In genomic region chr12:12681101-12681500, GRCm38 (mm10) we compare ENCODE assay signal across 10 mouse cellular contexts.
DNase-seq lines count a peak whose midpoint lies in the region; ATAC-seq lines count a peak whose summit lies in the region.
"Had no signal": no experiment of that assay in that cellular context is flagged by ENCODE, and none has a peak within 500 bp of the region (broad histone marks: within the 10 kb centered on the region; RNA-seq: fewer than 3 reads in every experiment).

No protein-coding gene starts in this region.

- no peak for ATAC-seq in kidney, embryonic 16.5 days (ENCODE audit: low FRiP score, low TSS enrichment)
- no peak for ATAC-seq in embryonic facial prominence, embryonic 13.5 days (ENCODE audit: insufficient number of reproducible peaks, insufficient read depth, low FRiP score, low TSS enrichment, low read depth)
- no peak for ATAC-seq in intestine, embryonic 15.5 days
- ATAC-seq in neural tube, embryonic 15.5 days (ENCODE audit: low FRiP score) = peak; percentile 45; the same call in 1 of the 2 replicates
- no peak for ATAC-seq in megakaryocyte, adult 5-6 weeks (ENCODE audit: poor library complexity, severe bottlenecking)

- no peak overlapping the region for H3K27ac ChIP-seq in kidney, embryonic 16.5 days (ENCODE audit: low read length)
- peak overlapping the region; percentile 60; the same call in 1 of the 2 replicates for H3K27ac ChIP-seq in embryonic facial prominence, embryonic 13.5 days
- no peak overlapping the region for H3K27ac ChIP-seq in intestine, embryonic 15.5 days
- H3K27ac ChIP-seq in neural tube, embryonic 15.5 days (replicated peaks) = peak overlapping the region; percentile 87
- H3K27ac ChIP-seq: gastrocnemius, adult 2 months; liver, embryonic 13.5 days had no signal

- no peaks in the 10 kb centered on the region for H3K36me3 ChIP-seq in kidney, embryonic 16.5 days (ENCODE audit: insufficient read depth, low read length)
- no peaks in the 10 kb centered on the region for H3K36me3 ChIP-seq in embryonic facial prominence, embryonic 13.5 days
- H3K36me3 ChIP-seq in intestine, embryonic 15.5 days = no peaks in the 10 kb centered on the region
- no peaks in the 10 kb centered on the region for H3K36me3 ChIP-seq in neural tube, embryonic 15.5 days
- H3K36me3 ChIP-seq: liver, embryonic 13.5 days had no signal

- H3K4me2 ChIP-seq in kidney, embryonic 16.5 days (replicated peaks; ENCODE audit: low read depth, low read length) = peak overlapping the region; percentile 41
- peak overlapping the region; percentile 64 for H3K4me2 ChIP-seq in embryonic facial prominence, embryonic 13.5 days
- peak overlapping the region; percentile 48 for H3K4me2 ChIP-seq in intestine, embryonic 15.5 days (replicated peaks)
- peak overlapping the region; percentile 48 for H3K4me2 ChIP-seq in neural tube, embryonic 15.5 days
- H3K4me2 ChIP-seq: liver, embryonic 13.5 days had no signal

- H3K9me3 ChIP-seq in kidney, embryonic 16.5 days (ENCODE audit: low read length) = no peaks in the 10 kb centered on the region
- no peaks in the 10 kb centered on the region for H3K9me3 ChIP-seq in embryonic facial prominence, embryonic 13.5 days
- no peaks in the 10 kb centered on the region for H3K9me3 ChIP-seq in intestine, embryonic 15.5 days
- no peaks in the 10 kb centered on the region for H3K9me3 ChIP-seq in neural tube, embryonic 15.5 days (replicated peaks)
- H3K9me3 ChIP-seq: liver, embryonic 13.5 days had no signal

- H3K4me3 ChIP-seq in kidney, embryonic 16.5 days (ENCODE audit: low read length) = peak overlapping the region; percentile 30
- H3K4me3 ChIP-seq in embryonic facial prominence, embryonic 13.5 days = peak overlapping the region; percentile 35
- no peak overlapping the region for H3K4me3 ChIP-seq in intestine, embryonic 15.5 days (replicated peaks)
- H3K4me3 ChIP-seq in neural tube, embryonic 15.5 days (replicated peaks) = peak overlapping the region; percentile 18
- H3K4me3 ChIP-seq: gastrocnemius, adult 2 months; liver, embryonic 13.5 days had no signal

- peaks cover 30% of the 10 kb centered on the region for H3K4me1 ChIP-seq in kidney, embryonic 16.5 days (ENCODE audit: insufficient read depth, low read length)
- peaks cover 42% of the 10 kb centered on the region for H3K4me1 ChIP-seq in embryonic facial prominence, embryonic 13.5 days
- H3K4me1 ChIP-seq in intestine, embryonic 15.5 days (replicated peaks) = peaks cover 24% of the 10 kb centered on the region
- H3K4me1 ChIP-seq in neural tube, embryonic 15.5 days = peaks cover 47% of the 10 kb centered on the region
- H3K4me1 ChIP-seq: liver, embryonic 13.5 days had no signal

- no peak for DNase-seq in kidney, adult 11 months
- DNase-seq in adrenal gland, adult 18-20 months (ENCODE audit: low spot score in 2 of 2) = no peak
- DNase-seq in cerebellum, postnatal 25 days = no peak
- DNase-seq: gastrocnemius, adult 2 months; liver, embryonic 13.5 days had no signal

- H3K9ac ChIP-seq in kidney, embryonic 16.5 days (replicated peaks; ENCODE audit: low read length) = peak overlapping the region; percentile 39
- H3K9ac ChIP-seq in embryonic facial prominence, embryonic 13.5 days = peak overlapping the region; percentile 64
- H3K9ac ChIP-seq in intestine, embryonic 15.5 days = no peak overlapping the region
- peak overlapping the region; percentile 12; the same call in 1 of the 2 replicates for H3K9ac ChIP-seq in neural tube, embryonic 15.5 days (replicated peaks)
- H3K9ac ChIP-seq: liver, embryonic 13.5 days had no signal

- WGBS in kidney, embryonic 16.5 days = 14% methylated on average over 6 of the region's 6 CpGs
- WGBS in embryonic facial prominence, embryonic 13.5 days = 9% methylated on average over 6 of the region's 6 CpGs
- WGBS in intestine, embryonic 15.5 days = 37% methylated on average over 6 of the region's 6 CpGs
- whole genome bisulfite sequencing in neural tube, embryonic 15.5 days = 7% methylated on average over 6 of the region's 6 CpGs

- no peaks in the 10 kb centered on the region for H3K27me3 ChIP-seq in kidney, embryonic 16.5 days (ENCODE audit: insufficient read depth, low read length)
- no peaks in the 10 kb centered on the region for H3K27me3 ChIP-seq in embryonic facial prominence, embryonic 13.5 days
- H3K27me3 ChIP-seq in intestine, embryonic 15.5 days (replicated peaks) = no peaks in the 10 kb centered on the region
- no peaks in the 10 kb centered on the region for H3K27me3 ChIP-seq in neural tube, embryonic 15.5 days (replicated peaks)
- H3K27me3 ChIP-seq: liver, embryonic 13.5 days had no signal

Comparison
In these comparisons a context has a peak if more than half of its experiments do, and no peak if none do; other contexts are left out.
1. H3K27ac ChIP-seq: peak in embryonic facial prominence, embryonic 13.5 days (single experiment) and neural tube, embryonic 15.5 days (single experiment); none in kidney, embryonic 16.5 days (single experiment) and intestine, embryonic 15.5 days (single experiment).
2. Peak in every context shown above with its lines, with median percentiles within 50 percentile points of each other: H3K4me2 ChIP-seq.